Mouse (Mus musculus): ENCODE measurements around the gene Tsr1. TPM values are rescaled to one million over a fixed set of nuclear protein-coding genes. Genes with fewer than 3 reads are reported as not detected.

Tsr1 gene
- polyA plus RNA-seq (2014; fragmentation: Nextera tagmentation; extraction: Ambion mirVana), result 48.9 and 51.3 TPM in 2 replicates

- Histone ChIP-seq H3K9ac (ENCODE audit: low read length) (peak within 1 kb of the TSS; percentile 83), H3K27me3 (ENCODE audit: control insufficient read depth, insufficient read depth, low read length) (no peaks in the 10 kb centered on the region), H3K36me3 (ENCODE audit: control insufficient read depth, insufficient read depth, low read length) (peaks cover 17% of the 10 kb centered on the region), H3K9me3 (ENCODE audit: control insufficient read depth, low read length) (no peaks in the 10 kb centered on the region), H3K4me2 (peak within 1 kb of the TSS; percentile 89), H3K4me1 (ENCODE audit: control insufficient read depth, insufficient read depth, low read length) (peaks cover 6% of the 10 kb centered on the region), H3K4me3 (ENCODE audit: low read depth, low read length) (peak within 1 kb of the TSS; percentile 85), H3K27ac (ENCODE audit: low read depth, low read length) (peak within 1 kb of the TSS; percentile 64)
- under 1% methylated on average over 54 of the region's 54 CpGs for WGBS
- peak; percentile 98 for DNase-seq (ENCODE audit: low spot score, missing footprints)
- ATAC-seq (ENCODE audit: low FRiP score), result peak; percentile 81
Observed at GRCm38 (mm10) chr11:74897678-74898516, at the start of gene Tsr1. Gene Tsr1, plus strand, starts transcription at chr11:74898071.

- Histone ChIP-seq H3K4me1 (ENCODE audit: control insufficient read depth, insufficient read depth, low read length) (no peaks in the 10 kb centered on the region), H3K36me3 (ENCODE audit: control insufficient read depth, insufficient read depth, low read length) (no peaks in the 10 kb centered on the region), H3K27ac (ENCODE audit: low read depth, low read length) (no peak overlapping the region), H3K4me2 (no peak overlapping the region), H3K9me3 (ENCODE audit: control insufficient read depth, low read length) (no peaks in the 10 kb centered on the region), H3K4me3 (ENCODE audit: low read depth, low read length) (no peak overlapping the region), H3K9ac (ENCODE audit: low read length) (no peak overlapping the region), H3K27me3 (ENCODE audit: control insufficient read depth, insufficient read depth, low read length) (no peaks in the 10 kb centered on the region)
- no peak for ATAC-seq (ENCODE audit: low FRiP score)
- 85% methylated on average over 14 of the region's 14 CpGs for WGBS
- no peak for DNase-seq (ENCODE audit: low spot score, missing footprints)
Observed at GRCm38 (mm10) chr11:74850998-74851661, 46.7 kb upstream of the Tsr1 start.

GRCm38 (mm10) chr11:74857756-74858155, 40.1 kb upstream of the Tsr1 start:
- Histone ChIP-seq H3K4me3 (ENCODE audit: low read depth, low read length) (no peak overlapping the region), H3K9ac (ENCODE audit: low read length) (no peak overlapping the region), H3K4me1 (ENCODE audit: control insufficient read depth, insufficient read depth, low read length) (no peaks in the 10 kb centered on the region), H3K9me3 (ENCODE audit: control insufficient read depth, low read length) (no peaks in the 10 kb centered on the region), H3K27ac (ENCODE audit: low read depth, low read length) (no peak overlapping the region), H3K27me3 (ENCODE audit: control insufficient read depth, insufficient read depth, low read length) (no peaks in the 10 kb centered on the region), H3K36me3 (ENCODE audit: control insufficient read depth, insufficient read depth, low read length) (no peaks in the 10 kb centered on the region), H3K4me2 (no peak overlapping the region)
- 81% methylated on average over 9 of the region's 9 CpGs for WGBS
- no peak for DNase-seq (ENCODE audit: low spot score, missing footprints)
- ATAC-seq (ENCODE audit: low FRiP score), result no peak

- H3K9me3 ChIP-seq (ENCODE audit: control insufficient read depth, low read length), result no peaks in the 10 kb centered on the region
- 81% methylated on average over 5 of the region's 5 CpGs for WGBS
- no peak for DNase-seq (ENCODE audit: low spot score, missing footprints)
- no peaks in the 10 kb centered on the region for H3K4me1 ChIP-seq (ENCODE audit: control insufficient read depth, insufficient read depth, low read length)
- no peak overlapping the region for H3K27ac ChIP-seq (ENCODE audit: low read depth, low read length)
- H3K4me2 ChIP-seq, result no peak overlapping the region
- no peak overlapping the region for H3K9ac ChIP-seq (ENCODE audit: low read length)
- no peaks in the 10 kb centered on the region for H3K36me3 ChIP-seq (ENCODE audit: control insufficient read depth, insufficient read depth, low read length)
- no peak overlapping the region for H3K4me3 ChIP-seq (ENCODE audit: low read depth, low read length)
- H3K27me3 ChIP-seq (ENCODE audit: control insufficient read depth, insufficient read depth, low read length), result no peaks in the 10 kb centered on the region
- ATAC-seq (ENCODE audit: low FRiP score), result no peak
Observed at GRCm38 (mm10) chr11:74862129-74862528, 35.7 kb upstream of the Tsr1 start.

GRCm38 (mm10) chr11:74863471-74863870, 34.4 kb upstream of the Tsr1 start:
- Histone ChIP-seq H3K36me3 (ENCODE audit: control insufficient read depth, insufficient read depth, low read length) (no peaks in the 10 kb centered on the region), H3K4me1 (ENCODE audit: control insufficient read depth, insufficient read depth, low read length) (no peaks in the 10 kb centered on the region), H3K4me2 (no peak overlapping the region), H3K27ac (ENCODE audit: low read depth, low read length) (no peak overlapping the region), H3K27me3 (ENCODE audit: control insufficient read depth, insufficient read depth, low read length) (no peaks in the 10 kb centered on the region), H3K9ac (ENCODE audit: low read length) (no peak overlapping the region), H3K4me3 (ENCODE audit: low read depth, low read length) (no peak overlapping the region), H3K9me3 (ENCODE audit: control insufficient read depth, low read length) (no peaks in the 10 kb centered on the region)
- WGBS, result 28% methylated on average over 11 of the region's 11 CpGs
- ATAC-seq (ENCODE audit: low FRiP score), result no peak
- DNase-seq (ENCODE audit: low spot score, missing footprints), result peak; percentile 90

GRCm38 (mm10) chr11:74864421-74864820, 33.5 kb upstream of the Tsr1 start:
- Histone ChIP-seq H3K4me3 (ENCODE audit: low read depth, low read length) (no peak overlapping the region), H3K4me2 (no peak overlapping the region), H3K4me1 (ENCODE audit: control insufficient read depth, insufficient read depth, low read length) (no peaks in the 10 kb centered on the region), H3K27ac (ENCODE audit: low read depth, low read length) (no peak overlapping the region), H3K9me3 (ENCODE audit: control insufficient read depth, low read length) (no peaks in the 10 kb centered on the region), H3K36me3 (ENCODE audit: control insufficient read depth, insufficient read depth, low read length) (no peaks in the 10 kb centered on the region), H3K9ac (ENCODE audit: low read length) (no peak overlapping the region), H3K27me3 (ENCODE audit: control insufficient read depth, insufficient read depth, low read length) (no peaks in the 10 kb centered on the region)
- DNase-seq (ENCODE audit: low spot score, missing footprints) (no peak), ATAC-seq (ENCODE audit: low FRiP score) (no peak)
- WGBS, result 90% methylated on average over 9 of the region's 9 CpGs

- no peak for DNase-seq (ENCODE audit: low spot score, missing footprints)
- H3K4me2 ChIP-seq, result no peak overlapping the region
- no peak for ATAC-seq (ENCODE audit: low FRiP score)
- H3K9ac ChIP-seq (ENCODE audit: low read length), result no peak overlapping the region
- no peaks in the 10 kb centered on the region for H3K27me3 ChIP-seq (ENCODE audit: control insufficient read depth, insufficient read depth, low read length)
- H3K27ac ChIP-seq (ENCODE audit: low read depth, low read length), result no peak overlapping the region
- H3K4me1 ChIP-seq (ENCODE audit: control insufficient read depth, insufficient read depth, low read length), result no peaks in the 10 kb centered on the region
- no peaks in the 10 kb centered on the region for H3K36me3 ChIP-seq (ENCODE audit: control insufficient read depth, insufficient read depth, low read length)
- H3K4me3 ChIP-seq (ENCODE audit: low read depth, low read length), result no peak overlapping the region
- no peaks in the 10 kb centered on the region for H3K9me3 ChIP-seq (ENCODE audit: control insufficient read depth, low read length)
- WGBS, result 85% methylated on average over 9 of the region's 9 CpGs
Observed at GRCm38 (mm10) chr11:74865252-74865651, 32.6 kb upstream of the Tsr1 start.

GRCm38 (mm10) chr11:74866640-74867039, 31.2 kb upstream of the Tsr1 start:
- DNase-seq (ENCODE audit: low spot score, missing footprints) (no peak), ATAC-seq (ENCODE audit: low FRiP score) (no peak)
- no peak overlapping the region for H3K4me3 ChIP-seq (ENCODE audit: low read depth, low read length)
- H3K27ac ChIP-seq (ENCODE audit: low read depth, low read length), result no peak overlapping the region
- no peaks in the 10 kb centered on the region for H3K27me3 ChIP-seq (ENCODE audit: control insufficient read depth, insufficient read depth, low read length)
- H3K4me2 ChIP-seq, result no peak overlapping the region
- no peak overlapping the region for H3K9ac ChIP-seq (ENCODE audit: low read length)
- H3K36me3 ChIP-seq (ENCODE audit: control insufficient read depth, insufficient read depth, low read length), result no peaks in the 10 kb centered on the region
- no peaks in the 10 kb centered on the region for H3K9me3 ChIP-seq (ENCODE audit: control insufficient read depth, low read length)
- WGBS, result 89% methylated on average over 4 of the region's 4 CpGs
- no peaks in the 10 kb centered on the region; the same call in 1 of the 2 replicates for H3K4me1 ChIP-seq (ENCODE audit: control insufficient read depth, insufficient read depth, low read length)

GRCm38 (mm10) chr11:74867181-74867580, 30.7 kb upstream of the Tsr1 start:
- DNase-seq (ENCODE audit: low spot score, missing footprints) (no peak), ATAC-seq (ENCODE audit: low FRiP score) (no peak)
- Histone ChIP-seq H3K36me3 (ENCODE audit: control insufficient read depth, insufficient read depth, low read length) (no peaks in the 10 kb centered on the region), H3K9me3 (ENCODE audit: control insufficient read depth, low read length) (no peaks in the 10 kb centered on the region), H3K4me3 (ENCODE audit: low read depth, low read length) (no peak overlapping the region), H3K27ac (ENCODE audit: low read depth, low read length) (no peak overlapping the region), H3K27me3 (ENCODE audit: control insufficient read depth, insufficient read depth, low read length) (no peaks in the 10 kb centered on the region), H3K4me2 (no peak overlapping the region), H3K9ac (ENCODE audit: low read length) (no peak overlapping the region), H3K4me1 (ENCODE audit: control insufficient read depth, insufficient read depth, low read length) (no peaks in the 10 kb centered on the region; the same call in 1 of the 2 replicates)
- 88% methylated on average over 2 of the region's 2 CpGs for WGBS
